Mouse (Mus musculus) telencephalon, adult 2 months (tissue): ENCODE measurements around the gene Myom3.
A peak's percentile ranks its signal among the peaks of the same experiment; 100 is the strongest.

Source experiments
- DNase-seq: peaks from one replicate; pipeline ENCODE4 v3.0.0-alpha.2; 2011; ENCODE audit warnings: low read depth, low spot score

Myom3 gene

DNA sequence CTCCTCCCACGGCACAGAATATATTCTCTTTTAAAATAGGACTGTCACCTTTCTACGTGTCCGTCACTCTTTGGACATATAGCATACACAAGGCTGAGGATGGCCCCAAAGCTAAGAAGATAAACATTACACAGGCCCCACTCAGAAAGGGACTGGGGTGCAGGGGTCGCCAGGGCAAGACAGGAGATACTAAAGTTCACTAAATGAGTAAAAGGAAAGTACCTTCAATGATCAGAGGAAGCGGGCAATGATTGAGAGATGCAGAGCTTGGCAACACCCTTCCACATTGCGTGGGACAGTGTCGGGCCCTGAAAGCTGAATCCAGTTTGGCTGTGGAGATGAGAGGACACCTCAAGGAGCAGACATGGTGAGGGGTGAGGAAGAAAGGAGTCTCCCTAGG, 55.4 kb downstream of the Myom3 start:
- no peak for DNase-seq

DNA sequence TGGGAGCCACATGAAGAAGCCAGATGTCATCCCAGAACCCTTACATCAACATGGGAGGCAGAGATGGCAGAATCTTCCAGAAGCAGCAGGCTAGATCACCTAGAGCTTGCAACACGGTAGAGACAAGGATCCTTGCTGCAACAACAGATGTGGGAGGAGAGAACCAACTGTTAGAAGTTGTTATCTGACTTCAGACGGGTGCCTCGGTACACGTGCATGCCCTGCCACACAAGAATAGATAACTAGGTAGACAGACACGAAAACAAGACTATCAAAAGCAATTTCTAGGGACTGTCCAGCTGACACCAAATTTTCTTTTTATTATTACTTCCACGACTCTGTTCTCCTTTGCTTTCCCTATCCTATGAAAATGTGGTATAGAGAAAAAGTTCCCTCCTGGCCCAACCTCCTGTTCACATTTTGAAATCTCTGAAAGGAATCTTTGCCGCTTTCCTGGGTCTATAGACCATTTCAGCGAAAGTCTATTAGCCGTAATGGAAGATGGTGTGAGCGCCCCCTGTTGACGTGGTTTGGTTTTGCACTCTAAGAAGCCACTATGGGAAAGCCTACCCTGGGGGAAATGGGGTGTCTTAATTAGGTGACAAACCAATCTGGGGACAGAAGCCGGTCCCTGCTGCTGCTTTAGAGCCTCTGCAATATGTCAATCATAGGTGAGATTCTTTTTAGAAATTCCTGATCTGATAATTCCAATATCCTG, 57.5 kb downstream of the Myom3 start:
- no peak for DNase-seq

DNA sequence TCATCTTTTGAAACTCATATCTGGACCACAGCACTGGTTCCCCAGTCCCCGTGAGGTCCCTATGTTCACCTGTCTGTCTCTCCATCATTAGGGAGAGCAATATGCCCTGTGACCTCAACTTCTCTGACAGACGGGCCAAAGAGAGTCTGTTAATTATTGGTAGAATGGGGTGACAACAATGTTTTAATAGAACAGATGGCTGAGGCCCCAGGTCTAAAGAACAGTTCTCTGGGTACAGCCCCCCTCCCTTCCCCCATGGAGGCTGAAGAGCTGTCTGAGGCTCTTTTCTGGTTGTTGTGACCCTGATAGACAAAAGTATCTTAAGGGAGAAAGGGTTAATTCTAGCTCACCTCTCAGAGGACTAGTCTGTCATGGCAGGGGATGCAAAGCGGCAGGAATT, 58.9 kb downstream of the Myom3 start:
- DNase-seq, result no peak

DNA sequence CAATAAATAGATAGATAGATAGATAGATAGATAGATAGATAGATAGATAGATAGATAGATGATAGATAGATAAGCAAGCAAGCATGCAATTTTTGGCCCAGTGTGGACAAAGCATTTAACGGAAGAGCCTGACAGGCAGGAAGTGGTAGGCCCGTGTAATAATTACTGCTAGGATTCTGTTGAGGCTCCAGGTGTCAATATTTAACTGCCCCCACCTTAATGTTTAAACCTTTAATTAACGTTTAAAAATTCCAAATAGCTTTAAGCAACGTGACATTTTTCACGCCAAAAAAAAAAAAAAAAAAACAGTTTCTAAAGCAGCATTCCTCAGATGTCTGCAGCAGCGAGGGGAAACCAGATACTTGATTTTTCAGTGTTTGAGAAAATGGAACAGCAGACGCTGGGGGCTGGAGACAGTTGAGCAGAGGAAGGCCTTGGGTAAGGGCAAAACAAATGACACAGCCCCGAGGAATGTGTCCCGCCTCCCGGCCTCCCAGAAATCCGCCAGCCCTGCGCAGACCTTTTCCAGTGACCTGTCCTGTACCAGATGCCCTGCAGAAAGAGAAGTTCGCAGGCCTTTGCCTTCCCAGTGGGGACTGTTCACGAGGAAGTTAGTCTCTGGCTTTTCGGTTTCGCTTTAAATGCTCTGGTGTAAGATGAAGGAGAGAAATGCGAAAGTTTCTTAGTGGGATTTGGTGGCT, 60.5 kb downstream of the Myom3 start:
- no peak for DNase-seq

DNA sequence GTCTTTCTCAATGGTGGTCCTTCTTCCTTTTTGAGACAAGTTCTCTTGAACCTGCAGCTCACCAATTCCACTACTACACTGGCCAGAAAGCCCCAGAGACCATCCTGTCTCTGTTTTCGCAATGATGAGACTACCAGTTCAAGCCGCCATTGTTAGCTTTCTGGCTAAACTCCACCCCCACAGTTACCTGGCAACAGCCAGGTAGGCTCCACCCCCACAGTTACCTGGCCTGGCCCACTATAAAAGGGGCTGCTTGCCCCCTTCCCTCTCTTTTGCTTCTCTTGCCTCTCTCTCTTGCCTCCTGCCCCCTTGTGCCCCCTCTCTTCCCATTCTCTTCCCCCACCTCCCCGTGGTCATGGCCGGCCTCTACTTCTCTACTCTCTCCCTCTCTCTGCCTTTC, 62.3 kb downstream of the Myom3 start:
- no peak for DNase-seq

DNA sequence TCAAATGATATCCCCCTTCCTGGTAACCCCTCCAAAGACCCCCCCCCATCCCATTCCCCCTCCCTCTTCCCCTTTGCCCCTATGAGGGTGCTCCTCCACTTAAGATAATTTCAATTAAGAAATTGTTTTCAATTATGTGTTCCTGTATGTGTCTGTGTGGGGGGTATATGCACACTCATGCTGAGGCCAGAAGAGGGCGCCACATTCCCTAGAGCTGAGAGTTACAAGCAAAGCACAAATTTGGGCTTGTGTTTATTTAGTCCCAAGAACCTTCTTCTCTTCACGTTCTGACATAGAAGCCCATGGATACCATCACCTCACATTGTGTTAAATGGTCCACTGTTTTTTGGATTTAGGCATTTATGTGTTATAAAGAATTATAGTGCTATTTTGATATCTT, 63.8 kb downstream of the Myom3 start:
- no peak for DNase-seq

DNA sequence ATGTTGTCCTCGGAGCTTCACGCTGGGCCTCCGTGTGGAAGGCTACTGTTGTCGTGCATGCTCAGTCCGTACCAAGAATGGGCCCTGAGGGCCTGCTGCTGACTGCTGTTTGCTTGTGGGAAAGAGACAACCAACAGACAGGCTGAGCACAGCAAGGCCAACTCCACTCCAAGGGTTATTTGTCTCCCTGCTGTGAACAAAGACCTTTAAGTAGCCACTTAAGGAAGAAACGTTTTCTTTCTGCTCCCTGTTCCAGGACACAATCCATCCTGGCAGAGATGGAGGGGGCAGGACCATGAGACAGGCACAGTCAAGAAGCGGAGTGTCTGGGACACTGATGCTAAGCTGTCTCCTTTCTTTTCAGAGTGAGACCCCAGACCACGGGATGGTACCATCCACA, 64.7 kb downstream of the Myom3 start:
- no peak for DNase-seq

DNA sequence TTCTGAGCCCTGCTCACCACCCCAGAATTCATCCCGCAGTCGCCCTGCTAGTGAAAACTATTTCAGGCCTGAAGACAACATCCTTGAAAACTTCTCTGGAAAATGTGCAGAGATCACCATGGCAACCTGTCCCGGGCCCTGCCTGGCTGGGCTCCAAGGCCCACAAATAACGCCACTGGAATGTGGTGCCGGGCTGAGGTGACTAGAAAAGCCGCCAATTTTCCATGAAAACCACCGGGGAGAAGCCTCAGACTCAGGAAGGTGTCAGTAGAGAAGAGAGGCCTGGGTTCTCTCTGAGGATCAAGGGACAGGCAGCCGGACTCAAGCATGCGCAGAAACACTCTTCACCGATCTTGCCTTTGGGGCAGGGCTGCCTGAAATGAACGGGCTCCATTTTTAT, 69.0 kb downstream of the Myom3 start:
- DNase-seq, result peak; percentile 65

DNA sequence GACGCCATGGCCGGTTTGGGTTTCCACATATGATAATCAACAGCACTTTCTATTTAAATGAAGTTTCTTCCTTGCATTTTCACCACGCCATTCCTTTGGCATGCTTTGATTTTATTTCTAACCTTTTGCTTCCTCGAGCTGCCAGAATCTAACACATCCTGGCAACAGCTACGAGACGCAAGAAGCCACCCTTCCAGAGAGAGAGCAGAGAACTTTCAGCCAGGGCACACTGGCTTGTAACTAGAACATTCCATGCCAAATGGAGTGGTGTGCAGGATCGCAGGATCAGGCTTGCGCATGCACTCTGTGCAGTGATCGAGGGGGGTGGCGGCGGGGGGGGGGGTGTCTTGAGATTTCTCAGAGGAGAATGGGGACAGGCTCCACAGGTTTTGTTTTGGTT, 72.6 kb downstream of the Myom3 start:
- DNase-seq, result no peak

DNA sequence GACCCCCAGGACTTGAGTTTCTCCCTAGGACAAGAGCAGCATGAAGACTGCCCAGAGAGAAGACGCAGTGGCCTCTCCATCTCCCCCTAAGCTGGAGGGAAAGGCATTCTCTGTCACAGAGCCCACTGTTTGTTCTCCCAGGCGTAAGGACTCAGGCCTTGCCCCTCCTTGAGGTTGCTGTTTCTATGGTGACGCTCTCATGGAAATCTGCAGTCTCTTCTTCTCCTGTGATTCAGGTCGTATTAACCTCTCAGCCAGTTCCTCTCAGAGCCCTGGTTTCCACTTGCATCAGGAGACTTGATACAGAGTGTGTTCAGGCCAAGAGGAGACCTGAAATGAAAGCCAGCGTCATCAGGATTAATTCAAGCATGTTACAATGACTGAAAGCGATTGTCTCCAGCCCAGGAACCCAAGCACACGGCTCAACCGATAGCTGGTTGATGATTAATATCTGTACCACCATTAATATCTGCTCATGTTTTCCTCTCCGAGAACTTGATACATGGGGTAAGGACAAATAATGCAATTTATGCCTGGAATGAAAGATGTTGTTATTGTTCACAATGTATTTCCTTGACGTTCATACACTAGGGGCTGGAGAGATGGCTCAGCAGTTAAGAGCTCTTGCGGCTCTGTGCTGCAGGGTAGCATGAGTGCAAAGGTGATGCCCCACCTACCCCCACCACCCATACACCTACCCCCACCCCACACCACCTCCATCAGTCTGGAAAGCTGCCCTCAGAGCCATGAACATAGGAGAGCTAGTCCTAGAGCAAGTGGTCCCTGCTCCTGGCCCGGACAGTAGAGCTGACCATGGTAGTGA, 74.0 kb downstream of the Myom3 start:
- no peak for DNase-seq

DNA sequence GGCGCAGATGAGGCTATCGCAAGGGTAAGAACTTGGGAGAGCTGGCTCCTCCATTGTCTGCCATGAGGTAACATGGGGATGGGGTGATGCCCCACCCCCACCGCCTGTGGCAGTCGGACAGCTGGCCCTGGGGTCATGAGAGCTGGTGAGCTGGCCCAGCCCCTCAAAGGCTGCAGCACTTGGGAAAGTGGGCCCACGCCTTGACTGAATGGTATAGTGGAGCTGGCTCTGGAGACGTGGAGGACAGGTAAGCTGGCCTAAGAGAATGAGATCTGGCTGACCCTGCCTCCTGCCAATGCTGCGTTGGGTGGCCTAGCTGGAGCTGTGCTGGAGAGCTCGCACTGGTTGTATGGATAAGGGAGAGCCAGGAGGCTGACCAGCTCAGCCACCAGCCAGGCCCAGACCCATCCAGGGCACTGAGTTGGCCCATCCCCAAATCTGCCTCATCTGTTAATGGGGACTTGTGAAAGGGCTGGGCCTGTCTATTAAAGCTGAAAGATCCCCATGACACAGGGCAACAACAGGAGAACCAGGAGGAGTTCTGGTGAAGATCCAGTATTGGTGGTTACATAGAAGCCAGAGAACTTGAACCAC, 74.7 kb downstream of the Myom3 start:
- no peak for DNase-seq

DNA sequence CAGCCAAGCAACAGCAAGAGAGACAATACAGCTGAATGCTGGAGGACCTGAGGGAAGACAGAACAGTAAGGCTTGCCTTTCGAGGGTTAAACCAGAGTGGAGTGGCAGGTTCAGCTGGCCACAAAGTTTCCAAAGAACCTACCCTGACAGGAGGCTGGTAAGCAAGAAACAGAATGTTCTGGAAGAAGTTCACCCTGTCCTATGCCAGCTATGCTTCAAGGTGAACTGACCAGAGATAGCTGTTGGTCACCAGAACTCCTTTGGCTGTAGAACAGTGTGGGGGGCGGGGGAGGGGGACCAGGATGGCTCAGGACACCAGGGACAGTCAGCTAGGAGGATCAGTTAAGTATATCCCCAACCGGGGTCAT, 79.4 kb downstream of the Myom3 start:
- no peak for DNase-seq

DNA sequence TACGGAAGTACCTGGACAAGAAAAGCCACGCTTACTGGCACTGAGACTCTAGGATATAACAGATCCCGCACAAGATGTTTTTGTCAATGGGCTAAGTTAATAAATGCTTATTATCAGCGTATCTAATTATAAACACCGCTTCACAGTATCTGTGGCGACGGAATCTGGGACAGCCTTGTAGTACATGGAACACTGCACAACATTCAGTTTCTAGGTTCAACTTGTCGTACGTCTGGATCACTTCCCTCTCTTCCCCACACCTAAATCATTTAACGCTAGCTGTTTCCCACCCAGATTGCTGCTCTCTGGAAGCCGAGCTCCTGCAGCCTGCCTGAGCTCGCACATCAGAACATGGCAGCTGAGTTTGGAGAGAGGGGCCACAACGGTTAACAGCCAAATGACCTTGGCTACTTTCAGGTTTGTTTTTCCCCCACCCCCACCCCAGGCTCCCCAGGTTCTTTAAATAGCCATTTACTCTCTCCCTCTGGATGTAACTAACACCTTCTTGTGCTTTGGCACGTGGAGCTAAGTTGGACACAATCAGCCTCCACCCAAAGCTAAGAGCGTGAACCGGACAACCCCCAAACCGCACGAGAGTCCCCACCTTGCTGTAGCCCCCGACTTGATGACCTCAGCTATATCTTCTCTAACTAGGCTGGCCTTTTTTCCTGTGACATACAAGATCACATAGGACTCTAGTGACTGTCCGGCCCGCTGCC, 79.9 kb downstream of the Myom3 start:
- DNase-seq, result no peak

DNA sequence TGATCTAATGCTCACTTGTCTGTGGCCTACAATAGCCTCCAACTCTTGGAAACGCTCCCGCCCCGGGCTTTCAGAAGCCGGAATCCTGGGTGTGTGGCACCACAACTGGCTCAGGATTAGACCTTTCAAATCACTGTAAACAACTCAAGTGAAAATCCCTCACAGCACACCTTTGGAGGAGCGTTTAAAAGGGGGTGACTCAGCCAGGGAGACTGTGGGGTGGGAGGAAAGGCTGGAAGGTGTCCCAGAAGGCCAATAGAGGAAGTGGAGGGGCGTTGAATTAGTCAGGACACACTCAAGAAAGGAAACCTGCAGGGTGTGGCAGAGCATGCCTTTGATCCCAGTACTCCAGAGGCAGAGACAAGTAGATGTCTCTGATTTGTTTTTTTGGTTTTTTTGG, 84.9 kb downstream of the Myom3 start:
- DNase-seq, result no peak

DNA sequence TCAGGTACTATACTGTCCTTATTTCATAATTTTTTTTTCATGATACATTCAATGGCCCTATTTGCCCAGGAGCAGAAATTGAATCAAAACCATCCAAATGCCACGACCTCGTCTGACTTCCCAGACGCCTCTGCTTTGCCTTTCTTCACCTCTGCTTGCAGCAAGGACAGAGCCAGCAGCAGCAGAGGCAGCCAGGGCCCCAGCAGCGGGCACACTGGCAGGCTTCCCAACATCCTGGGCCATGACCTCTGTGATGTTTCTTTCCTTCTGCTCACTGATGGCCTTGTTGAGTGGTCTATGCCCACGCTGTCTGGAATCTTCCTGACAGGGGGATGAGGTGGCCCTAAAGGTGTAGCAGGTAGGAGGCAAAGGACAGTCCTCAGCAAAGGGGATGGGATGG, 88.1 kb downstream of the Myom3 start:
- DNase-seq, result no peak

DNA sequence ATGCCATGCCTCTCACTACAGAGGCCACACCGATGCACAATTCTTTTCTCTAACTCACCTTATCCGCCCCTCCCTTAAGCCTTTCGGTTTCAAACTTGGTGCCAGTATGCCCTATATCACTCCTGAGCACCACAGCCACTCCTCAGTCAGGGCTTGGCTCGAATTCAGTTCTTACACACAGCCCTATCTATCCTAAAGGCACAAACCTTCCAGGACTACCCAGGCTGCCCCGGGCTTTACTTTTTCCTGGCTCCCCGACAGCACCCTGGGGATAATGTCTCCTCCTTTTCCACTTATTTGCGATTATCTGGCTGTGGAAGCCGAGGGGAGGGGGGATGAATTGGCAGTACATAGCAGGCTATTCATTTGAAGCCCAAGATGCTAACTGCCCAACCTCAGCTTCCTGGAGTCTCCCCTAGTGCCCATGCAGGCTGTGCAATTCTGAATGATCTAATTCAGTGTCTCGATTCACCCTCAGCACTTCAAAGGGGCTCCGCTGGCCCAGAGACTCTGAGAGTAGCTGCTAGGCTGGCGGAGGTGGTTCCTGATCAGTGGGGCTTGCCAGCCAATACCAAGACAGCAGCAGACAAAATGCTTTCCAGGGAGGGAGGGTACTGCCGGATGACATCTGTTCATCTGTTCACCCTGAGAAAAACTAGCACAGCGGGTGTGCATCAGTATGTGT, 91.0 kb downstream of the Myom3 start:
- DNase-seq, result peak; percentile 60

DNA sequence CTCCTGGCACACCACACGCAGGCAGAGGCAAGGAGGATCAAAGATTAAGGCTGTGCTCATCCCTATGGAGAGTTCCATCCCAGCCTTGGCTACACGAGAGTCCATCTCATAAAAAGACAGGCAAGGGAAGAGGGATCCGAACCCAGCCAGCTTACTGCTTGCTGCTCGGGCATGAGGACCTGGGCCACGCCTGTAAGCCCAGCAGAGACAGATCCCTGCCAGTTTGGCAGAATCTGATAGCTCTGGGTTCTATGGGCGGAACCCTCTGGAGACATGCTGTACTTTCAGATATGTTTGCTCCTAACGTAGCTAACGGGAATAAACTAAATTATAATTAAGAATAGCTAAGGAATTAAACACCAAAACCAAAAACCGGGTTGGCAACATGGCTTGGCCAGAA, 92.4 kb downstream of the Myom3 start:
- DNase-seq, result no peak

DNA sequence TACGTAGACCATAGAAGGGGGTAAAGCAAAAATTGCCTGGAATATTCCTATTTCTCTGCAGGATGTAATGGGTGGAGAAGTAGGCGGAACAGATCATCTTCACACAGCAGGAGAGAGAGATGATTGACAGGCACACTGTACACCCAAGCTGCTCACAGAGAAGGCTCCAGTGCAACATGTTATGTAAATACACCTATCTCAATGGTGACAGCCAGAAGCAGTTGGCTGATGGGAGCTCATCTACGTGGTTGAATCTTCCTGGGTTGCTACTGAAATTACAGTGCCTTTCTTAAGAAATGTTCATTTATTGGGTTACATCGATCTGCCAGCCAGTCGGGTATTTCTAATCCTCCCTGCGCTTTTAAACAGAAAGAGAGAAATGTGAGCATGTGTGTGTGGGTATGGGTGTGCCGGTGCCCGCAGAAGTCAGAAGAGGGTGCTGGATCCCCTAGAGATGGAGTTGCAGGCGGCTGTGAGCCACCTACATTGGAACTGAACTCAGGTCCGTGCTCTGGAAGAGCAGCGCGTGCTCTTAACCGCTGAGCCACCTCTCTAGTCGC, 94.6 kb downstream of the Myom3 start:
- DNase-seq, result peak; percentile 53

DNA sequence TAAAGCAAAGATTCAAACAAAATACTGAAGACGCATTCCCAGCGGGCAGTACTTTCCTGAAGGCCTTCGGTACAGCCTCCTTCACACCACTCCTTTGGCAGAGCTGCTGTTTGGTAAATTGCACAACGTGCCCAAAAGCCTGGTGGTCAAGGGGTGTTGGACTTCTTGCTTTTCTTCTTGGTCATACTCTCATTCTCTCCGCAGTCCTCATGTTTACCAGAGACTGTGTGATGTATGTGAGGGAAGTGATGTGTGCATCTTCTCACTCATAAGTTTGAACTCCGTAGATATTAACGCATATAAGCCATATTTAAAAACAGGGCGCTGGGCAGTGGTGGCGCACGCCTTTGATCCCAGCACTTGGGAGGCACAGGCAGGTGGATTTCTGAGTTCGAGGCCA, 95.1 kb downstream of the Myom3 start:
- no peak for DNase-seq

DNA sequence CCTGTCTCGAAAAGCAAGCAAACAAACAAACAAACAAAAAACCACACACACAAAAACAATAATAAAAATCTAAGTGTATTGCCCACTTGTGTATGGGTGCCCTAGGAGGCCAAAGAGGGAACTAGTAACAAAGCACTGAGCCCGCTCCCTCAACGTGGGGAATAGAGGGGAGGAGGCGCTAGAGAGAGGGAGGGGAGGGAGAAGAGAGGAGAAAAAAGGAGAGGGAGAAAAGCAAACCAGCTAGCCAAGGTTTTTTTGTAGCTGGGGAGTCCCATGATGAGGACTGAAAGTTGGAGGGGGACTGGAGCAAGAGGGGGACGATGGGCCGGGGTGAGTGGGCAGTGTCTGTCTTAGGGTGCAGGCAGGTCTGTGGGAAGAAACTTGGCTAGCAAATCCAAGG, 95.6 kb downstream of the Myom3 start:
- no peak for DNase-seq
